Mouse (Mus musculus) neural tube, embryonic 14.5 days (tissue): ENCODE measurements around the gene Arl15. TPM values are rescaled to one million over a fixed set of nuclear protein-coding genes. Genes with fewer than 3 reads are reported as not detected.
A peak's percentile ranks its signal among the peaks of the same experiment; 100 is the strongest.

Experiments used
- ATAC-seq: fragments of 200-750 bp; cut with Nextera tagmentation; 2 replicates; pipeline ENCODE4 v1.8.0; 2017; ENCODE audit warnings: low read depth, mild to moderate bottlenecking, moderate TSS enrichment, moderate library complexity
- H3K27ac ChIP-seq: fragments of 300-500 bp; sonication (generic); 2 replicates; pipeline ENCODE4 v1.5.1; 2014; ENCODE audit warnings: low read depth, mild to moderate bottlenecking, control low read depth, low read length, moderate library complexity, mixed read lengths
- H3K27me3 ChIP-seq: fragments of 300-500 bp; sonication (generic); 2 replicates; pipeline ENCODE4 v1.6.1; 2014; ENCODE audit warnings: low read length; ENCODE audit not compliant: control insufficient read depth, insufficient read depth
- H3K36me3 ChIP-seq: fragments of 300-500 bp; sonication (generic); 2 replicates; pipeline ENCODE4 v1.6.1; 2014; ENCODE audit warnings: low read length, mixed read lengths; ENCODE audit not compliant: control insufficient read depth, insufficient read depth
- H3K4me1 ChIP-seq: fragments of 300-500 bp; sonication (generic); 2 replicates; pipeline ENCODE4 v1.6.1; 2014; ENCODE audit warnings: low read length; ENCODE audit not compliant: control insufficient read depth, insufficient read depth
- H3K4me2 ChIP-seq: fragments of 300-500 bp; sonication (generic); 2 replicates; pipeline ENCODE4 v1.6.1; 2014; ENCODE audit warnings: mild to moderate bottlenecking, low read depth, low read length, control low read depth
- H3K4me3 ChIP-seq: fragments of 300-500 bp; sonication (generic); 2 replicates; pipeline ENCODE4 v1.5.1; 2014; ENCODE audit warnings: low read depth, low read length, control low read depth, mixed read lengths
- H3K9ac ChIP-seq: fragments of 300-500 bp; sonication (generic); replicated peaks from 2 replicates; pipeline ENCODE4 v1.6.1; 2014; ENCODE audit warnings: low read depth, mild to moderate bottlenecking, control low read depth, low read length, mixed read lengths
- H3K9me3 ChIP-seq: fragments of 300-500 bp; sonication (generic); 2 replicates; pipeline ENCODE4 v1.6.1; 2016; ENCODE audit warnings: low read length; ENCODE audit not compliant: control insufficient read depth
- WGBS: fragments of 180-500 bp; shearing (Covaris S2); extraction: QIAGEN DNeasy Blood & Tissue Kit; methylation state at CpG from one replicate; pipeline ENCODE4 v1.1.7; 2014; 5-methylcytosine and 5-hydroxymethylcytosine counted together
- polyA plus RNA-seq: library from polyadenylated mRNA; unstranded; fragments of >200 nt; fragmentation: Nextera tagmentation; extraction: Ambion mirVana; gene quantifications from 2 replicates; pipeline ENCODE4 v1.2.1, GENCODE M21; 2014

Arl15 gene
- polyA plus RNA-seq, 1 experiment from 2014 or later = 26.8 TPM

- H3K4me1 ChIP-seq = peaks cover 7% of the 10 kb centered on the region; the same call in 1 of the 2 replicates
- peak overlapping the region; percentile 48 for H3K4me3 ChIP-seq
- 2% methylated on average over 49 of the region's 52 CpGs for WGBS
- peak overlapping the region; percentile 88 for H3K27ac ChIP-seq
- H3K4me2 ChIP-seq = peak overlapping the region; percentile 61
- H3K9ac ChIP-seq = peak overlapping the region; percentile 61
- H3K9me3 ChIP-seq = no peaks in the 10 kb centered on the region
- no peaks in the 10 kb centered on the region for H3K36me3 ChIP-seq
- peak; percentile 56 for ATAC-seq
- no peaks in the 10 kb centered on the region for H3K27me3 ChIP-seq
Observed at GRCm38 (mm10) chr13:113794705-113795655, 675 bp downstream of the Arl15 start.

GRCm38 (mm10) chr13:113797378-113797777 lies 3.1 kb downstream of the Arl15 start:
- Histone ChIP-seq H3K9ac (no peak overlapping the region), H3K9me3 (no peaks in the 10 kb centered on the region), H3K27me3 (no peaks in the 10 kb centered on the region), H3K27ac (no peak overlapping the region), H3K4me1 (peaks cover 7% of the 10 kb centered on the region; the same call in 1 of the 2 replicates), H3K36me3 (no peaks in the 10 kb centered on the region), H3K4me3 (no peak overlapping the region), H3K4me2 (no peak overlapping the region)
- no peak for ATAC-seq
- WGBS = 93% methylated on average over 6 of the region's 6 CpGs

- Histone ChIP-seq H3K4me3 (no peak overlapping the region), H3K9me3 (no peaks in the 10 kb centered on the region), H3K27ac (no peak overlapping the region), H3K4me1 (peaks cover 7% of the 10 kb centered on the region; the same call in 1 of the 2 replicates), H3K4me2 (no peak overlapping the region), H3K36me3 (no peaks in the 10 kb centered on the region), H3K27me3 (no peaks in the 10 kb centered on the region), H3K9ac (no peak overlapping the region)
- 84% methylated on average over 4 of the region's 4 CpGs for WGBS
- no peak for ATAC-seq
Observed at GRCm38 (mm10) chr13:113799361-113799760, 5.1 kb downstream of the Arl15 start.

- H3K4me2 ChIP-seq = no peak overlapping the region
- no peak overlapping the region for H3K9ac ChIP-seq
- no peaks in the 10 kb centered on the region for H3K27me3 ChIP-seq
- H3K4me3 ChIP-seq = no peak overlapping the region
- peaks cover 6% of the 10 kb centered on the region; the same call in 1 of the 2 replicates for H3K4me1 ChIP-seq
- no peaks in the 10 kb centered on the region for H3K9me3 ChIP-seq
- no peaks in the 10 kb centered on the region for H3K36me3 ChIP-seq
- no peak for ATAC-seq
- 93% methylated on average over 4 of the region's 4 CpGs for WGBS
- no peak overlapping the region for H3K27ac ChIP-seq
Observed at GRCm38 (mm10) chr13:113800246-113800645, 5.9 kb downstream of the Arl15 start.

- Histone ChIP-seq H3K4me1 (no peaks in the 10 kb centered on the region), H3K36me3 (no peaks in the 10 kb centered on the region), H3K4me3 (no peak overlapping the region), H3K9me3 (no peaks in the 10 kb centered on the region), H3K9ac (no peak overlapping the region), H3K4me2 (no peak overlapping the region), H3K27ac (no peak overlapping the region), H3K27me3 (no peaks in the 10 kb centered on the region)
- no peak for ATAC-seq
- 96% methylated on average over 9 of the region's 9 CpGs for WGBS
Observed at GRCm38 (mm10) chr13:113802571-113802970, 8.3 kb downstream of the Arl15 start.

- no peak for ATAC-seq
- no peaks in the 10 kb centered on the region for H3K36me3 ChIP-seq
- H3K4me3 ChIP-seq = no peak overlapping the region
- no peaks in the 10 kb centered on the region for H3K4me1 ChIP-seq
- H3K9ac ChIP-seq = no peak overlapping the region
- no peaks in the 10 kb centered on the region for H3K27me3 ChIP-seq
- WGBS = 94% methylated on average over 2 of the region's 2 CpGs
- no peaks in the 10 kb centered on the region for H3K9me3 ChIP-seq
- H3K4me2 ChIP-seq = no peak overlapping the region
- no peak overlapping the region for H3K27ac ChIP-seq
Observed at GRCm38 (mm10) chr13:113811141-113811540, 16.8 kb downstream of the Arl15 start.

GRCm38 (mm10) chr13:113811910-113812592 lies 17.7 kb downstream of the Arl15 start:
- 38% methylated on average over 9 of the region's 9 CpGs for WGBS
- Histone ChIP-seq H3K9ac (no peak overlapping the region), H3K36me3 (no peaks in the 10 kb centered on the region), H3K9me3 (no peaks in the 10 kb centered on the region), H3K27ac (0 out of 2 replicates have a peak overlapping the region, but pooled peaks have one; percentile 16), H3K4me3 (no peak overlapping the region), H3K4me1 (no peaks in the 10 kb centered on the region), H3K27me3 (no peaks in the 10 kb centered on the region), H3K4me2 (no peak overlapping the region)
- ATAC-seq = 0 out of 2 replicates have a peak, but pooled peaks have one; percentile 50

- H3K27me3 ChIP-seq = no peaks in the 10 kb centered on the region
- no peak overlapping the region for H3K4me2 ChIP-seq
- WGBS = 54% methylated on average over 6 of the region's 6 CpGs
- no peak overlapping the region for H3K4me3 ChIP-seq
- H3K9ac ChIP-seq = no peak overlapping the region
- no peaks in the 10 kb centered on the region for H3K36me3 ChIP-seq
- ATAC-seq = no peak
- no peaks in the 10 kb centered on the region for H3K4me1 ChIP-seq
- H3K9me3 ChIP-seq = no peaks in the 10 kb centered on the region
- no peak overlapping the region for H3K27ac ChIP-seq
Observed at GRCm38 (mm10) chr13:113812593-113812975, 18.3 kb downstream of the Arl15 start.

- no peak overlapping the region for H3K27ac ChIP-seq
- no peaks in the 10 kb centered on the region for H3K27me3 ChIP-seq
- WGBS = 77% methylated on average over 8 of the region's 8 CpGs
- H3K9ac ChIP-seq = no peak overlapping the region
- no peak overlapping the region for H3K4me2 ChIP-seq
- ATAC-seq = no peak
- H3K4me3 ChIP-seq = no peak overlapping the region
- H3K4me1 ChIP-seq = no peaks in the 10 kb centered on the region
- no peaks in the 10 kb centered on the region for H3K36me3 ChIP-seq
- H3K9me3 ChIP-seq = no peaks in the 10 kb centered on the region
Observed at GRCm38 (mm10) chr13:113814121-113814520, 19.8 kb downstream of the Arl15 start.
